Comparison of ENCODE assay signal across 9 mouse cellular contexts in genomic region chr12:71932433-71933386, GRCm38 (mm10).
DNase-seq lines count a peak whose midpoint lies in the region; ATAC-seq and TF ChIP-seq lines count a peak whose summit lies in the region.
"Had no signal": no experiment of that assay in that cellular context is flagged by ENCODE, and none has a peak within 500 bp of the region (broad histone marks: within the 10 kb centered on the region; RNA-seq: fewer than 3 reads in every experiment).

No protein-coding gene starts in this region.

- no peak overlapping the region for H3K4me3 ChIP-seq in layer of hippocampus, adult 2 months
- H3K4me3 ChIP-seq: midbrain, embryonic 13.5 days had no signal

- H3K27ac ChIP-seq in layer of hippocampus, adult 2 months = peak overlapping the region; percentile 65
- H3K27ac ChIP-seq: midbrain, embryonic 13.5 days had no signal

- DNase-seq in layer of hippocampus, adult 2 months (ENCODE audit: low spot score in 2 of 2) = no peak
- no peak for DNase-seq in layer of hippocampus, adult 9-11 months
- peak; percentile 61 for DNase-seq in induced T-regulatory cell, adult 2 months (ENCODE audit: low read depth)
- DNase-seq in thymus, postnatal 36 days = peak; percentile 46 to 58
- no peak for DNase-seq in frontal cortex, postnatal 36 days (ENCODE audit: low spot score in 2 of 2)
- DNase-seq in left cerebral cortex, adult 8-10 months (ENCODE audit: low spot score in 2 of 2) = no peak
- no peak for DNase-seq in cerebellum, postnatal 10 days

- peak; percentile 63; the same call in 1 of the 2 replicates for ATAC-seq in monocyte, adult 5-6 weeks (replicated peaks; ENCODE audit: insufficient number of reproducible peaks, low FRiP score, low TSS enrichment, poor library complexity, severe bottlenecking)
- ATAC-seq: midbrain, embryonic 13.5 days had no signal

- TF ChIP-seq CTCF in layer of hippocampus, adult 2 months (conservative IDR thresholded peaks at IDR 0.05) = 0 out of 2 replicates have a peak, but pooled peaks have one; percentile 7

Comparison
In these comparisons a context has a peak if more than half of its experiments do, and no peak if none do; other contexts are left out.
1. DNase-seq: peak in induced T-regulatory cell, adult 2 months (single experiment) and thymus, postnatal 36 days (2 of 2); none in layer of hippocampus, adult 2 months (0 of 2), layer of hippocampus, adult 9-11 months (single experiment), frontal cortex, postnatal 36 days (0 of 2), left cerebral cortex, adult 8-10 months (0 of 2) and cerebellum, postnatal 10 days (0 of 2).